Comparison of ENCODE assay signal across 15 mouse cellular contexts in the genomic region with DNA sequence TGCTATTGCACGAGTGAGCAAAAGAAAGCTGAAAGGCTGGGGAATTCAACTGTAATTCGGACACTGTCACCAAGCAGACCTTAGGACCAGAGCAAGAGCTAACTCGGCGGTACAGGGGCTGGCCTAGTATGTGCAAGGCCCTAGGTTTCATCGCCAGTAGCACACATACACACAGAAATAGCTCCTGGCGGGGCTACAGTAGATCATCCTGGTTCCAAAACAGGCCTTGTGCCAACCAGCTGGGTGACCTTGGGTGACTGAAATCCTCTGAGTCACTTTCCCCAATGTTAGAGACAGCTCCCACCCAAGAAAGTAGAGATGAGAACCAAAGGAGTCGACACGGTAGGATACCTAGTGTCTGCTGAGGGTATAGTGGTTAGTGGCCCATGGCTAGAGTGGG.
DNase-seq lines count a peak whose midpoint lies in the region; ATAC-seq and TF ChIP-seq lines count a peak whose summit lies in the region.
"Had no signal": no experiment of that assay in that cellular context is flagged by ENCODE, and none has a peak within 500 bp of the region (broad histone marks: within the 10 kb centered on the region; RNA-seq: fewer than 3 reads in every experiment).

No protein-coding gene starts in this region.

- DNase-seq in ovary, adult 18-20 months (ENCODE audit: low spot score), result peak; percentile 74
- DNase-seq in ovary, postnatal 14 days (ENCODE audit: low spot score), result no peak
- peak; percentile 84 for DNase-seq in adrenal gland, postnatal 25 days
- peak; percentile 71 for DNase-seq in gastrocnemius, postnatal 25 days
- DNase-seq in spleen, adult 12 weeks (ENCODE audit: low spot score), result no peak
- no peak for DNase-seq in kidney, adult 11 months
- DNase-seq: cerebellum, adult 11-12 months; lung, postnatal 14 days; thymus, adult 18-20 months had no signal

- H3K9me3 ChIP-seq in midbrain, embryonic 15.5 days, result no peaks in the 10 kb centered on the region
- H3K9me3 ChIP-seq: embryonic facial prominence, embryonic 12.5 days; heart, embryonic 15.5 days; limb, embryonic 10.5 days had no signal

- no peak overlapping the region for H3K9ac ChIP-seq in midbrain, embryonic 15.5 days
- H3K9ac ChIP-seq: embryonic facial prominence, embryonic 12.5 days; heart, embryonic 15.5 days; liver, embryonic 14.5 days had no signal

- 0 out of 2 replicates have a peak overlapping the region, but pooled peaks have one; percentile 33 for H3K27ac ChIP-seq in olfactory bulb, adult 2 months (ENCODE audit: insufficient read depth, low read depth, low read length)
- H3K27ac ChIP-seq in midbrain, embryonic 15.5 days, result no peak overlapping the region
- H3K27ac ChIP-seq: embryonic facial prominence, embryonic 12.5 days; heart, embryonic 15.5 days; limb, embryonic 10.5 days; liver, embryonic 14.5 days had no signal

- no peaks in the 10 kb centered on the region for H3K36me3 ChIP-seq in midbrain, embryonic 15.5 days (replicated peaks)
- H3K36me3 ChIP-seq: embryonic facial prominence, embryonic 12.5 days; heart, embryonic 15.5 days; limb, embryonic 10.5 days had no signal

- peaks cover 24% of the 10 kb centered on the region for H3K4me1 ChIP-seq in olfactory bulb, adult 2 months (ENCODE audit: control insufficient read depth, insufficient read depth, low read length)
- no peaks in the 10 kb centered on the region for H3K4me1 ChIP-seq in midbrain, embryonic 15.5 days
- H3K4me1 ChIP-seq: embryonic facial prominence, embryonic 12.5 days; heart, embryonic 15.5 days had no signal

- no peak for TF ChIP-seq CTCF in olfactory bulb, adult 2 months (IDR thresholded peaks at IDR 0.05; ENCODE audit: insufficient read depth, low read depth, low read length)

- H3K27me3 ChIP-seq in midbrain, embryonic 15.5 days (replicated peaks), result no peaks in the 10 kb centered on the region
- H3K27me3 ChIP-seq: embryonic facial prominence, embryonic 12.5 days; heart, embryonic 15.5 days had no signal

- no peak overlapping the region for H3K4me2 ChIP-seq in midbrain, embryonic 15.5 days
- H3K4me2 ChIP-seq: embryonic facial prominence, embryonic 12.5 days; heart, embryonic 15.5 days had no signal

- H3K4me3 ChIP-seq in olfactory bulb, adult 2 months (ENCODE audit: insufficient read depth, low read depth, low read length), result no peak overlapping the region
- H3K4me3 ChIP-seq in midbrain, embryonic 15.5 days, result no peak overlapping the region
- H3K4me3 ChIP-seq: embryonic facial prominence, embryonic 12.5 days; heart, embryonic 15.5 days; limb, embryonic 10.5 days had no signal

- TF ChIP-seq POLR2A in olfactory bulb, adult 2 months (IDR thresholded peaks at IDR 0.05; ENCODE audit: insufficient read depth, low read depth, low read length), result no peak

- 61% methylated on average over 8 of the region's 8 CpGs for WGBS in olfactory bulb, adult 2 months
- 89% methylated on average over 8 of the region's 8 CpGs for WGBS in midbrain, embryonic 15.5 days

- ATAC-seq in midbrain, embryonic 15.5 days (replicated peaks), result no peak

Comparison
In these comparisons a context has a peak if more than half of its experiments do, and no peak if none do; other contexts are left out.
1. DNase-seq: peak in ovary, adult 18-20 months (single experiment), adrenal gland, postnatal 25 days (single experiment) and gastrocnemius, postnatal 25 days (single experiment); none in ovary, postnatal 14 days (single experiment), spleen, adult 12 weeks (single experiment) and kidney, adult 11 months (single experiment).